Mouse (Mus musculus) urinary bladder, postnatal 25 days (tissue): Measurements from ENCODE around the gene Ranbp17.

ENCODE experiments used
- DNase-seq: peaks from one replicate; pipeline ENCODE4 v3.0.0; 2022; ENCODE audit warnings: low spot score

Gene Ranbp17

GRCm38 (mm10) chr11:33232056-33232455 lies 281.5 kb downstream of the Ranbp17 start:
- DNase-seq = no peak

GRCm38 (mm10) chr11:33228186-33228585 lies 285.4 kb downstream of the Ranbp17 start:
- no peak for DNase-seq

GRCm38 (mm10) chr11:33226516-33226915 lies 287.0 kb downstream of the Ranbp17 start:
- no peak for DNase-seq

- no peak for DNase-seq
Observed at GRCm38 (mm10) chr11:33221566-33222365, 291.8 kb downstream of the Ranbp17 start.

GRCm38 (mm10) chr11:33220763-33221162 lies 292.8 kb downstream of the Ranbp17 start:
- no peak for DNase-seq

GRCm38 (mm10) chr11:33217384-33218079 lies 296.0 kb downstream of the Ranbp17 start:
- DNase-seq = no peak

GRCm38 (mm10) chr11:33207411-33207810 lies 306.1 kb downstream of the Ranbp17 start:
- DNase-seq = no peak

- DNase-seq = no peak
Observed at GRCm38 (mm10) chr11:33204966-33205365, 308.6 kb downstream of the Ranbp17 start.

- DNase-seq = no peak
Observed at GRCm38 (mm10) chr11:33204329-33204705, 309.2 kb downstream of the Ranbp17 start.

- peak; percentile 20 for DNase-seq
Observed at GRCm38 (mm10) chr11:33203383-33204328, 309.9 kb downstream of the Ranbp17 start, which contains the start of gene Tlx3. Tlx3 (minus strand) TSS chr11:33203589.

GRCm38 (mm10) chr11:33202972-33203371 lies 310.6 kb downstream of the Ranbp17 start:
- DNase-seq = no peak

- DNase-seq = no peak
Observed at GRCm38 (mm10) chr11:33202296-33202695, 311.2 kb downstream of the Ranbp17 start.

GRCm38 (mm10) chr11:33201626-33202010 lies 311.9 kb downstream of the Ranbp17 start:
- DNase-seq = no peak

- DNase-seq = no peak
Observed at GRCm38 (mm10) chr11:33200764-33201625, 312.6 kb downstream of the Ranbp17 start.

- DNase-seq = peak; percentile 11
Observed at GRCm38 (mm10) chr11:33199906-33200763, 313.4 kb downstream of the Ranbp17 start.

GRCm38 (mm10) chr11:33199117-33199514 lies 314.4 kb downstream of the Ranbp17 start:
- no peak for DNase-seq

GRCm38 (mm10) chr11:33198351-33199116 lies 315.0 kb downstream of the Ranbp17 start:
- no peak for DNase-seq

- DNase-seq = no peak
Observed at GRCm38 (mm10) chr11:33197673-33198072, 315.9 kb downstream of the Ranbp17 start.

- DNase-seq = no peak
Observed at GRCm38 (mm10) chr11:33197133-33197514, 316.4 kb downstream of the Ranbp17 start.
